Mouse (Mus musculus): ENCODE measurements around the gene Dnm3. TPM values are rescaled to one million over a fixed set of nuclear protein-coding genes. Genes with fewer than 3 reads are reported as not detected.

Gene Dnm3
- total RNA-seq (2017), result 0.13 TPM in 1 of 2 replicates, not detected in the other

DNA sequence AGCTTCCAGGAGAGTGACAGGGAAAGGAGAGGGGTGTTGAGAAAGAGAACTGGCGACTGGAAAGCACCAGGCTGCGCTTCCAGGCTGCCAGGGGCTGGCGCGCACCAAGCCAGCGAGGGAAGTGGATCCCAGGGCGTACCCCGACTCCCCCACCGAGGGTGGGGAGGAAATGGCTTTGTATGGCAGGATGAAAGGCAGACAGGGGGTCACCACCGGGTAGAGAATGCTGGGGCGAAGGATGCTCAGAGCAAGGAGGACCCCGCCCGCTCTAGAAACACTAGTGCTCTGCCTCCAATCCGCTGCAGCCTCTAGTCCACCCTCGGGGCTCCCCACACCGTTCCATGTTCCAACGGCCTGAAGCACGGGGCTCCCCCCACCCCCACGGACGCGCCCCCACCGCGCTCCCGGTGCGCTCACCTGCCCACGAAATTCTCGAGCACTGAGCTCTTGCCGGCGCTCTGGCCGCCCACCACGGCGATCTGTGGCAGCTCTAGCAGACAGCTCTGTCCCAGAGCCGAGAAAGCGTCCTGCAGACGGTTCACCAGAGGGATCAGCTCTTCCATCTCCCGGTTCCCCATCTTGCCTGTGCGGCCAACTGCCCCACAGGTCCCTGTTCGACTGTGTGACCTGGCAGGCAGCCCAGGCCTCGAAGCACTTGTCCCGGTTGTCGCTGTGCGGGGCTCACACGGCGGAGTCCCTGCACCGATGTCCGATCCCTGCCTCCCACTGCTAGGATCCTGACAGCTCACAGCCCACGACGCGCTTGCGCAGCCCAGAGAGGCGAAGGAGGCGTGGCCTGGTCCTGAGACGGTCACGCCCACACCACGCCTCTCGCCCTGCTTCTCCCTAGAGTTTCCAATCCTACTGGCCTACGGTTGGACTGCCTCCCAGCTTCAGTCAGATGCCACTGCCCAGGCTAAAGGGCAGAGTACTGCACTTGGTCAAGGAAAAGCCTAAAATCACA is at the start of gene Dnm3:
TSS of gene Dnm3 (minus strand) at position 789 of the 964 bp plus-strand sequence.
- ATAC-seq (replicated peaks in 1 of 2; ENCODE audit: insufficient read depth in 1 of 2, low FRiP score in 2 of 2, low TSS enrichment in 1 of 2, low read depth in 1 of 2, poor library complexity in 2 of 2, severe bottlenecking in 2 of 2), result peak; percentile 83 to 90

DNA sequence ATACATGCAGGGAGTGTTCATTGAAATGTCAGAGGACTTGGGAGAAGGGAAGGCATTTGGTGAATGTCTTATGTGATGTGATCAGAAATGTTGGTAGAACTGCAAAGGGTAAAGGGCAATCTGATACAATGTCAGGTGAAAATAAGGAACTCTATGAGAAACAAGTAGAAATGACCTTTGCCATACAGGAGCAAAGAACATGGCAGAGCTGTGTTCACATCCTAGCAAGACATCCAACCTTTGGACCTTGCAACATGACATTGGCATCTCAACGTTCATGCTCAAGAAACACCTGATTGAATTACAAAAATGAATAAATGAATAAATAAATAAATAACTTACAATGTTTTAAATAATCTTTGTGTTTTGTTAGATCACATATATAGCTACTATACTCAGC is 37.3 kb upstream of the Dnm3 start:
- no peak for ATAC-seq (replicated peaks in 1 of 2; ENCODE audit: insufficient read depth in 1 of 2, low FRiP score in 2 of 2, low TSS enrichment in 1 of 2, low read depth in 1 of 2, poor library complexity in 2 of 2, severe bottlenecking in 2 of 2)

DNA sequence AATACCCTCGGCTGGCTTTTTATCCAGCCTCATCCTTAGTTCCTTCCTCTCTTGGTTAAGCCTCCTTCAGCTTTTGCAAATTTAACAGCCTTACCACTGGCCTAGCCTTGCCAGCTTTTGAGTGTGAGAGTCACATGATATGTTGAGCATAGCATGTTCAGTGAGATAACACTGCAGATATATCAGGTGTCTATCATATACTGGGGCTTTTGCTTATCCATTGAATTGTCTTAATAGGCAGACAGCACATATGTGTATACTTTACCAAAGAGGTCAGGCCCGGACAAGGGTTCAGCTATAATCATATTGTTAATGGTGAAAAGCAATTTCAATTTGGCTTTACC is 32.2 kb upstream of the Dnm3 start:
- peak; percentile 23 to 52; a peak in 2 of 4 replicates for ATAC-seq (replicated peaks in 1 of 2; ENCODE audit: insufficient read depth in 1 of 2, low FRiP score in 2 of 2, low TSS enrichment in 1 of 2, low read depth in 1 of 2, poor library complexity in 2 of 2, severe bottlenecking in 2 of 2)

DNA sequence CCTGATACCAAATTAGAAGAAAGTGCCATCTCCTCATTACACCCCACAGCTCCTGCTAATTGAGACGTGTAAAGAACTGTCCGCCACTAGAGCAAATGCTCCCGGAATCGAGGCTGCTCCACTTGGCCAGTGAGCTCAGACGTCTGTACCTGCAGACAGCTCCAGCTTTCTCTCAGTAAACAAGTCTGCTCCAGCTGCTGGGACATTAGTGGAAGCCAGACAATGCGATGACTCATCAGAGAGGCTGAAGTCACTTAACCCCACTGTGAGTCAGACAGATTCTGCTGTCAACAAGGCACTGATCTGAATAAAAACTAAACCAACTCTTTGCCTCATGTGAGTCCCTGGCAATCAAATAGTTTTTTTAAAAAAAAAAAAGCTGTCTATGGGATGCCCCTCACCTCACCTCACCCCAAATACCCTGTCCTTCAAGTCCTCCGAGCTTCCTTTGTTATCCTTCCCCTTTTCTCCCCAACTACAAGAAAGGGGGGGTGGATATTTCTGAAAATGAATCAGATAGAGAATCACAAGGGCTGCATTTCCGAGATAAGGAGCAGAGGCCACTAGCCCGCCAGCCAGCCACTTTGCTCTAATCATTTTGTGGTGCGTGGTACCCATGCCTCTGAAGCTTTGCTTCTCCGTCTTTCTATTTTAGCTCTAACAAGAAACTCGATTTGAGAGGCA is 31.6 kb upstream of the Dnm3 start:
- peak; percentile 44 to 56; a peak in 3 of 4 replicates for ATAC-seq (replicated peaks in 1 of 2; ENCODE audit: insufficient read depth in 1 of 2, low FRiP score in 2 of 2, low TSS enrichment in 1 of 2, low read depth in 1 of 2, poor library complexity in 2 of 2, severe bottlenecking in 2 of 2)

DNA sequence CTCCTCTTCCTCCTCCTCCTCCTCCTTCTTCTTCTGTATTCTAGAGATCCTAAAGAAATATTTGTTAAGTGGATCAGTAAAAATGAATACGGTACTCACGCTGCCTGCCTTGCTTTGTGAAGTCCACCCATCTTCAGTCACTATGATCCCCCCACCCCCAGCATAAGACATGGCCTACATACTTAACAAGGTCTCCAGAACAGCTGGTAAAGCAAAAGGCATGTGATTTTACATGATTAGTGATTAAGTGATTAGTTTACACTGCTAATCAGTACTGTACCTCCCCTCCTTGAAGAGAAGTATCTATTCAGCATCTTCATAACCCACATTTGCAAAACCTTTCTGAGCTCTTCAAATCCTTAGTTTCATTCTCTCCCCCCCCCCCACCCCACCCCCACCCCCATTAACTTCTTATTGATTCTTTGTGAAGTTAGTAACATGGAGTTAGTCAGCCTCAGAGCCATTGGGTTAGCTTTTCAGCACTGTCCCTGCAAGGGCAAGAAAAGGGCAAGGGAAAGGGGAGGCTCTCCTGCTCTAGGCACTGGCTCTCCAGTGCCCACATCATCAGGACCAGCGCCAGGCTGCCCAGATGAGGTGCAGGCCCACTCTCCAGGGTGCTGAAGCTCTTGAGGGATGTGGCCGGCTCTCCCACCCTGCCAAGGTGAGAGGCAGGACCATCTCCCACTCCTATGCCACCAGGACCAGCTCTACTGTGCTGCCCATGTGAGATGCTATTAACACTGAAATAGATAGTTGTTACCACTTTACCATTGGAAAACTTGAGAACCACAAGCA is 30.6 kb upstream of the Dnm3 start:
- ATAC-seq (replicated peaks in 1 of 2; ENCODE audit: insufficient read depth in 1 of 2, low FRiP score in 2 of 2, low TSS enrichment in 1 of 2, low read depth in 1 of 2, poor library complexity in 2 of 2, severe bottlenecking in 2 of 2), result no peak

DNA sequence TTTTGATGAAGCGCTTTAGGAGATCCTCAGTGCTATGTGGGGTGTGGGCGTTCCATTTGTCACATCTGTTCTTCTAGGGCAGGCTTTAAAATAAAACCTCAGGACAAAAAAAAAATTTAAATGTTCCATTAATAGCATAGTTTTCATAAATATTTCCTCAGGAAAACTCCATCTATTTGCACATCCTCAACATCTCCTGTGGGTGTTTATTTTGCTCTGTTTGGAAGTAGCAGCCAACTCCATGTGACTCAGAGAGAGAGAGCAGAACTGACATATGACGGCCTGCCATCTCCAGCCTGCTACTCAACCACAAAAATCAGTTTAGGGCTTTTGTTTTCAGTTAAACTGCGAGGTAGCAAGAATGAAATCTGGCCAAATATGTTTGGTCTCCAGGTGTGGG is 28.7 kb upstream of the Dnm3 start:
- ATAC-seq (replicated peaks in 1 of 2; ENCODE audit: insufficient read depth in 1 of 2, low FRiP score in 2 of 2, low TSS enrichment in 1 of 2, low read depth in 1 of 2, poor library complexity in 2 of 2, severe bottlenecking in 2 of 2), result no peak

DNA sequence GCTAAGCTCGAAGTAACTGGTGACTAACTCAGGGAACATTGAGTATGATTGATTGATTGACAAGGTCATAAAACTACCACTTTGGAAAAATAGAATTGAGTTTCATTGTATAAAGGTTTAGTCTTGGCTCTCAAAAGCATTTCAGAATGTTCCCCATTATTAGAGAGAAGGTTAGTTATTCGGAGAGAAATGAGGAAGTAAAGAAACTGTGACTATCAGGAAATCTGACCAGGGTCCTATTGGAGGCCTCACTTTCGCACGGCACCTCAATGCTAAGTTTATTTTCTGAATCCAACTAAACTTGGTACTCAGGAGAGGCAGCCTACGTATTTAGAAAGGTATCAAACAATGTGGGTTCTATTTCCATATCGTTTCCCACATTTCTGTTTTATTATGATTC is 27.8 kb upstream of the Dnm3 start:
- ATAC-seq (replicated peaks in 1 of 2; ENCODE audit: insufficient read depth in 1 of 2, low FRiP score in 2 of 2, low TSS enrichment in 1 of 2, low read depth in 1 of 2, poor library complexity in 2 of 2, severe bottlenecking in 2 of 2), result peak in 1 of 2 experiments; percentile 52; a peak in 1 of 4 replicates

DNA sequence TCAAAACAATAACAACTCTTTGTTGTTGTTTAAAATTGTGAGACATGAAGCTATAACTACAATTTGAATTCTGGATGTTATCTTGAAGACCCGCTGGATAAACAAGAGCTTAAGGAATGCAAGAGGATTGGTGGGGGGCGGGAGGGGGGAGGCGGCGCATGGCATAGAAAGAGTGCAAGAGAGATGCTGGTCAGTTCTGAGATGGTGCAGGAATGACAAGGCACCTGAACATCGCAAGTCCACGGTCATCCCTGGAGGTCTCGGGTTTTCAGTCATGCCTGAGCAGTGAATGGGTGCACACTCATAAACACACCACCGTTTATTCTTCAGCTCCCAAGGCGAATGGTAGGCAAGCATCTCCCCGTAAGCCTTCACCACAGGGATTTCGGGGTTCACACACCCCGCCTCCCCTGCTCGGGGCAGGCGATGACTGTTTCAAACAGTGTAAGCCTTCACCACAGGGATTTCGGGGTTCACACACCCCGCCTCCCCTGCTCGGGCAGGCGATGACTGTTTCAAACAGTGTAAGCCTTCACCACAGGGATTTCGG is 1.2 kb downstream of the Dnm3 start:
- ATAC-seq (replicated peaks in 1 of 2; ENCODE audit: insufficient read depth in 1 of 2, low FRiP score in 2 of 2, low TSS enrichment in 1 of 2, low read depth in 1 of 2, poor library complexity in 2 of 2, severe bottlenecking in 2 of 2), result no peak

DNA sequence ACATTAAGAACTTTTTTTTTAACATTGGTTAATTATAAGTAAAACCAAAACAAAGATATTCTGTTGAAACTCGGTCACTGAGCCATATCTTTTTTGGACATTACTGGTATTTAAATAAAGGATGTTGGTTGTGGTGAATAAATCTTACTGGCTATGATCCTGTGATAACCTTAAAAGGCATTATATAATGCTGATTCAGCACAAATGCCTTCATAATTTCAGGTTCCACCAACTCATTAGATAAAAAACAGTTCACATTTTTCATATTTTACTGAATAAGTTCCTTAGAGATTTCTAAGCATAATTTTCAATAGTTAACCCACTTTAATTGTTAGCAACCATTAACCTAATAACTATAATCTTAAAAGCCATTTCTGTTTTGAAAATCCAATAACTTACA is 4.9 kb downstream of the Dnm3 start:
- ATAC-seq (replicated peaks in 1 of 2; ENCODE audit: insufficient read depth in 1 of 2, low FRiP score in 2 of 2, low TSS enrichment in 1 of 2, low read depth in 1 of 2, poor library complexity in 2 of 2, severe bottlenecking in 2 of 2), result no peak

DNA sequence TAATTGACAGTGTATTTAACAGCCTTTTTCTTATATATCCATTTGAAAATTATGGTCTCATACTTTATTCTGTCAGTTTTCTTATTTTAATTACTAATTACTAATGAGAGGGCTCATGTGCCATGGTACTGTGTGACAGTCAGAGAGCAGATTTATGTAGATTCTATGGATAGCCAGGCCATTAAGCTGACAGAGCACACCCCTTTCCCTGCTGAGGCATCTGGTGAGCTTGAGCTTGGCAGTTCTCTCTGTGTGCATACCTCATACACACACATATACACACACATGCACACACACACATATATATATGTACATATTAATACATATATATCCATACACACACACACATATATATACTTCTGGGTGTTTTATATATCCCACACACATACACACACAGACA is 6.7 kb downstream of the Dnm3 start:
- ATAC-seq (replicated peaks in 1 of 2; ENCODE audit: insufficient read depth in 1 of 2, low FRiP score in 2 of 2, low TSS enrichment in 1 of 2, low read depth in 1 of 2, poor library complexity in 2 of 2, severe bottlenecking in 2 of 2), result no peak

DNA sequence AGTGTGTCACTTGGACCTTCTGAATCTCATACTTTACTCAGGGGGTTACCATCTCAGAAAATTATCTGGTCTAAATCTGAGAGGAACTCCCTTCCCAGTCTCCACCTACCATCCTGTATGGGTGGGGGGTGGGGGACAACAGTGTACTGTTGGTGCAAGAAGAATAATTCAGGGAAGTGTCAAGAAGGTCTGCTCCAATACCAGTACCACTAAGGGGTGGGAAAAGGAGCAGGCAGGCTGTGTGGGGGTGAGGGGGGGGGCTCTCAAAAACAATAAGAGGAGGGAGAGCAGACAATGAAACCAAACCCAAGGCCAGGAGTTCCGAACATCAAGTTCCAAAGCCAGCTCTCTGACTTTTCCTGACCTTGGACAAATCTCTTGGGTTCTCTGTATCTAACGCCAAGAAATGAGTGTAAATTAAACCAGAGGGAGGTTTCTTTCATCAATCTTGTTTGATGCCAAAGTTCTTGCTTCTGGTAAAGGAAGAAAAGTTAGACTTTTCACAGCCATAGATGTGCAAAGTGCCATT is 8.0 kb downstream of the Dnm3 start:
- ATAC-seq (replicated peaks in 1 of 2; ENCODE audit: insufficient read depth in 1 of 2, low FRiP score in 2 of 2, low TSS enrichment in 1 of 2, low read depth in 1 of 2, poor library complexity in 2 of 2, severe bottlenecking in 2 of 2), result no peak

DNA sequence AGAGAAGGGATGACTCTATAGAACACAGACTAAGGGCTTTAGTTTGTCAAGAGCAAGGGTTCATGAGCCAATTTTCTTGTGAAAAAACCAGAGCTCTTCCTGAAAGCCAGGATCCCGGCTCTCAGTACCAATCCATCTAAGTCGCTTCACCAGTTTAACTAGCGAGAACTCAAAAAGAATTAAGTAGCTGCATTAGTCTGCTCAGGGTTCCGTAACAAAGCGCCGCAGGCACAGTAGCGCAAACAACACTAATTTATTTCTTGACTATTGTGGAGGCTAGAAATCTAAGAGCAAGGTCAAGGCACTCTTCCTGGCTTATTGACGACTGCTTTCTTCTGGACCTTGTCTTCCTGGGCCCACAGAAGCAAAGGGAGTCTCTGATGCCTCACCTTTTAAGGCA is 14.2 kb downstream of the Dnm3 start:
- no peak for ATAC-seq (replicated peaks in 1 of 2; ENCODE audit: insufficient read depth in 1 of 2, low FRiP score in 2 of 2, low TSS enrichment in 1 of 2, low read depth in 1 of 2, poor library complexity in 2 of 2, severe bottlenecking in 2 of 2)

DNA sequence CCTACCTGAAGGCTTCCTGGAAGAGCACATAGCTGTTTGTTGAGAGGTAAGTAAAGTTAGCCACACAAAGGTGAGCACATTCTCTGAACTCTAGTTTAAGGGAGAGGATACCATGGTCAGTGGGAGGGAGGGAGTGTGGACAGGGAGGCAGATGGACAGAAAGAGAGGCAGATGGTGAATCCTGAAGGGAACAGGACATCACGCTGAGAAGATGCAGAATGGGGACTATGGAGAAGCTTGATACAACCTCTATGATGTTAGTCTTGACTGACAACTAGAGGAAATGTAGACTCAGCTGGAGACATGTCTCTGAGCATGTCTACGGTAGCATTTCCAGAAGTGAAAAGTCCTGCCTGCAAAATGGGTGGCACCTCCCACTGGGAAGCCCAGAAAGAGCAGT is 19.1 kb downstream of the Dnm3 start:
- no peak for ATAC-seq (replicated peaks in 1 of 2; ENCODE audit: insufficient read depth in 1 of 2, low FRiP score in 2 of 2, low TSS enrichment in 1 of 2, low read depth in 1 of 2, poor library complexity in 2 of 2, severe bottlenecking in 2 of 2)

DNA sequence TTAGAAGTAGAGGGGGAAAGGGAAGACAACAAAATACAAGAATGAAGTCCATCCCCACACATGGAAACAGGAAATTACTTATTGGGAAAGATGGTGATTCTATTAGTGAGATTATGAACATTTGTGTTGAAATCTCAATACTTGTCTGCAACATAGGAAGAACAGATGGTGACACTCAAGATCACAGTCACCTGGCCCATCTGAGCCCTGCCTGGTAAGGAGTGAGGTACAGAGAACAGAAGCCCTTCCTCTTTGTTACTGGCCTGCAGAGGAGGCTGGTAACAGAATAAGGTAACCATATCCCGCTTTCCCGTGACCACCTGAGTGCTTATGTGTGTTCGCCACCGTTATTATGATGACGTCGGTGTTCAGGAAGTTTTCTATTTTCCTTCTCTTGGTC is 21.0 kb downstream of the Dnm3 start:
- no peak for ATAC-seq (replicated peaks in 1 of 2; ENCODE audit: insufficient read depth in 1 of 2, low FRiP score in 2 of 2, low TSS enrichment in 1 of 2, low read depth in 1 of 2, poor library complexity in 2 of 2, severe bottlenecking in 2 of 2)

DNA sequence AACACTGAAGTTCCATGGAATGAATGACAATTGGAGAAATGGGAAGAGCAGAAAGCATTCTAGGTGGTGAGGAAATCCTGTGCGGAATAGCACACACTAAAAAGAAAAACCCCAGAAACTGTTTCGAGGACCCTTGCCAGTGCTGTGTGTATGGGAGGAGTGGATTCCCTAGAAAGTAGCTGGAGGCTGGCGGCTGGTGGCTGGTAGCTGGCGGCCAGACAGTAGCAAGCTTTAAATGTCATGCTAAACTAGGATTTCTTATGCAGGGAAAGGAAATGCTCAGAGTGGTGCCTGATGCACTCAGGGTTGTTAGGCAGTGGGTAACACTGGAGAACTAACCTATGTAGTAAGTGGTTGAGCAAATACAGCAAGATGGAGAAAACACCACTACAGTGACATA is 21.4 kb downstream of the Dnm3 start:
- ATAC-seq (replicated peaks in 1 of 2; ENCODE audit: insufficient read depth in 1 of 2, low FRiP score in 2 of 2, low TSS enrichment in 1 of 2, low read depth in 1 of 2, poor library complexity in 2 of 2, severe bottlenecking in 2 of 2), result no peak

DNA sequence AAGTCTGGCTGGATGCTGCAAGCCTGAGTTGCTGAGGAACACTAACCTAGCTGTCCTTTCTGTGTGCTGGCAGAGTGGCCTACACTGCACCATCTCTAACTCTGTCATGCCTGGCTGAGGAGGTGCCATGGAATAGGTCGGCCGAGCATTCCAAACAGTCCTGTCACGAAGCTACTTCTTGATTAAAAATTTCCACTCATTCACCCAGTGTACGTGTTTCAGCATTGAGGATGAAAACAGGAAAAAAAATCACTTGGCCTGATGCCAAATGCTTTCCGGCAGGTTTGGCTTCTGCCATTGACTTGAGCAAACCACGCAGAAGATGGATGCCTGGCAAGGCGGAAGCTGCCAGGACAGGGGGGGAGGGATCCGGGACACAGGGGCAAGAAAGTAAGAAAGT is 24.3 kb downstream of the Dnm3 start:
- no peak for ATAC-seq (replicated peaks in 1 of 2; ENCODE audit: insufficient read depth in 1 of 2, low FRiP score in 2 of 2, low TSS enrichment in 1 of 2, low read depth in 1 of 2, poor library complexity in 2 of 2, severe bottlenecking in 2 of 2)

DNA sequence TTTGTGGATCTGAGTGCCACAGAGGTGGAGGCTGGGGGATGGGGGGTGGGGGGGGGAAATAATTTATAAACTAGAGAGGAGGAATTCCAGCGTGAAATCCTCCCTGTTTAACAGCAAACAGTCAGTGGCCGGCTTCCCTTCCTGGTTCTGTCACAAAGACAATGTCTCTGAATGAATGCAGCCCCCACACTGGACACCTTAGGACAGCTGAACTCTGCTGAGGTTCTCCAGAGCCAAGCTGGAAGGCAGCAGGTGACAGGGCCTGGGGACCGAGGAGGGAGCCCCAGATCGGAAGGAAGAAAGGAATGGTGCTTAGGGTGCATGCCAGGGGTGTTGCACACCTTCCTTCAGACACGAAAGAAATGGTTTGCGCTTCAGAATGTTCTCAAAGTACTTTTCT is 24.8 kb downstream of the Dnm3 start:
- ATAC-seq (replicated peaks in 1 of 2; ENCODE audit: insufficient read depth in 1 of 2, low FRiP score in 2 of 2, low TSS enrichment in 1 of 2, low read depth in 1 of 2, poor library complexity in 2 of 2, severe bottlenecking in 2 of 2), result no peak

Measured in hematopoietic stem cell, adult 5-6 weeks (primary cell).